Mouse (Mus musculus) neural tube, embryonic 12.5 days (tissue): Measurements from ENCODE around the gene Tenm4. TPM values are rescaled to one million over a fixed set of nuclear protein-coding genes. Genes with fewer than 3 reads are reported as not detected.
A peak's percentile ranks its signal among the peaks of the same experiment; 100 is the strongest.
"Not testable (repeated sequence)": the region's sequence is repeated elsewhere in the genome, so short reads cannot be mapped to it uniquely, and the experiment has no call there.

Experiments
- ATAC-seq: fragments of 200-750 bp; cut with Nextera tagmentation; 2 replicates; pipeline ENCODE4 v1.8.0; 2017; ENCODE audit warnings: low read depth, mild to moderate bottlenecking, moderate TSS enrichment, moderate library complexity; ENCODE audit not compliant: low FRiP score
- H3K27ac ChIP-seq: fragments of 300-500 bp; sonication (generic); 2 replicates; pipeline ENCODE4 v1.5.1; 2016
- H3K27me3 ChIP-seq: fragments of 300-500 bp; sonication (generic); replicated peaks from 2 replicates; pipeline ENCODE4 v1.6.1; 2016; ENCODE audit warnings: mild to moderate bottlenecking
- H3K36me3 ChIP-seq: fragments of 300-500 bp; sonication (generic); 2 replicates; pipeline ENCODE4 v1.6.1; 2016; ENCODE audit warnings: mild to moderate bottlenecking
- H3K4me1 ChIP-seq: fragments of 300-500 bp; sonication (generic); 2 replicates; pipeline ENCODE4 v1.6.1; 2016
- H3K4me2 ChIP-seq: fragments of 300-500 bp; sonication (generic); replicated peaks from 2 replicates; pipeline ENCODE4 v1.6.1; 2016; ENCODE audit warnings: mild to moderate bottlenecking
- H3K4me3 ChIP-seq: fragments of 300-500 bp; sonication (generic); 2 replicates; pipeline ENCODE4 v1.5.1; 2016
- H3K9ac ChIP-seq: fragments of 300-500 bp; sonication (generic); 2 replicates; pipeline ENCODE4 v1.6.1; 2016; ENCODE audit warnings: mild to moderate bottlenecking
- H3K9me3 ChIP-seq: fragments of 300-500 bp; sonication (generic); 2 replicates; pipeline ENCODE4 v1.6.1; 2016; ENCODE audit warnings: mild to moderate bottlenecking
- WGBS: fragments of 180-500 bp; shearing (Covaris S2); methylation state at CpG from one replicate; pipeline ENCODE4 v1.1.7; 2016; 5-methylcytosine and 5-hydroxymethylcytosine counted together
- polyA plus RNA-seq: library from polyadenylated mRNA; unstranded; fragments of >200 nt; fragmentation: Nextera tagmentation; extraction: Ambion mirVana; gene quantifications from 2 replicates; pipeline ENCODE4 v1.2.1, GENCODE M21; 2016

Tenm4 gene
- polyA plus RNA-seq, 1 experiment from 2014 or later, result 33.0 TPM

GRCm38 (mm10) chr7:96599081-96599480, 428.0 kb downstream of the Tenm4 start:
- no peak for ATAC-seq
- 82% methylated on average over 3 of the region's 3 CpGs for WGBS
- no peak overlapping the region for H3K9ac ChIP-seq
- H3K36me3 ChIP-seq, result no peaks in the 10 kb centered on the region
- no peaks in the 10 kb centered on the region for H3K27me3 ChIP-seq
- peaks cover 14% of the 10 kb centered on the region for H3K4me1 ChIP-seq
- no peak overlapping the region for H3K27ac ChIP-seq
- no peak overlapping the region for H3K4me2 ChIP-seq
- no peaks in the 10 kb centered on the region for H3K9me3 ChIP-seq
- no peak overlapping the region for H3K4me3 ChIP-seq

GRCm38 (mm10) chr7:96600381-96600941, 429.4 kb downstream of the Tenm4 start:
- H3K4me3 ChIP-seq, result no peak overlapping the region
- 49% methylated on average over 5 of the region's 5 CpGs for WGBS
- no peak overlapping the region for H3K9ac ChIP-seq

GRCm38 (mm10) chr7:96604091-96604745, 433.2 kb downstream of the Tenm4 start:
- no peak for ATAC-seq
- no peaks in the 10 kb centered on the region for H3K27me3 ChIP-seq
- H3K4me2 ChIP-seq, result no peak overlapping the region
- H3K9ac ChIP-seq, result no peak overlapping the region
- 54% methylated on average over 3 of the region's 3 CpGs for WGBS
- no peaks in the 10 kb centered on the region for H3K9me3 ChIP-seq
- no peaks in the 10 kb centered on the region for H3K36me3 ChIP-seq
- H3K4me1 ChIP-seq, result peaks cover 5% of the 10 kb centered on the region; the same call in 1 of the 2 replicates
- H3K4me3 ChIP-seq, result no peak overlapping the region
- no peak overlapping the region for H3K27ac ChIP-seq

More at GRCm38 (mm10) chr7:96600381-96600941, 429.4 kb downstream of the Tenm4 start:
- H3K36me3 ChIP-seq, result no peaks in the 10 kb centered on the region
- H3K4me1 ChIP-seq, result peaks cover 17% of the 10 kb centered on the region
- H3K4me2 ChIP-seq, result no peak overlapping the region
- no peak overlapping the region for H3K27ac ChIP-seq
- no peaks in the 10 kb centered on the region for H3K27me3 ChIP-seq
- no peaks in the 10 kb centered on the region for H3K9me3 ChIP-seq
- ATAC-seq, result no peak

GRCm38 (mm10) chr7:96605316-96605715, 434.3 kb downstream of the Tenm4 start:
- Histone ChIP-seq H3K4me2 (no peak overlapping the region), H3K27ac (no peak overlapping the region), H3K4me1 (peaks cover 13% of the 10 kb centered on the region; the same call in 1 of the 2 replicates), H3K27me3 (no peaks in the 10 kb centered on the region), H3K9ac (no peak overlapping the region), H3K4me3 (no peak overlapping the region), H3K9me3 (no peaks in the 10 kb centered on the region), H3K36me3 (no peaks in the 10 kb centered on the region)
- no peak for ATAC-seq
- WGBS, result 81% methylated on average over 2 of the region's 2 CpGs

- no peak overlapping the region for H3K27ac ChIP-seq
- 7% methylated on average over 10 of the region's 10 CpGs for WGBS
- H3K9me3 ChIP-seq, result no peaks in the 10 kb centered on the region
- no peak overlapping the region for H3K9ac ChIP-seq
- H3K4me2 ChIP-seq, result peak overlapping the region; percentile 38
- no peaks in the 10 kb centered on the region for H3K27me3 ChIP-seq
- H3K4me3 ChIP-seq, result no peak overlapping the region
- no peaks in the 10 kb centered on the region for H3K36me3 ChIP-seq
- peak; percentile 80 for ATAC-seq
- H3K4me1 ChIP-seq, result peaks cover 9% of the 10 kb centered on the region; the same call in 1 of the 2 replicates
Observed at GRCm38 (mm10) chr7:96609854-96610586, 439.0 kb downstream of the Tenm4 start.

GRCm38 (mm10) chr7:96617371-96617770, 446.3 kb downstream of the Tenm4 start:
- 81% methylated on average over 2 of the region's 2 CpGs for WGBS
- Histone ChIP-seq H3K4me1 (no peaks in the 10 kb centered on the region), H3K4me3 (no peak overlapping the region), H3K9ac (no peak overlapping the region), H3K36me3 (no peaks in the 10 kb centered on the region), H3K27ac (no peak overlapping the region), H3K9me3 (no peaks in the 10 kb centered on the region), H3K4me2 (no peak overlapping the region), H3K27me3 (no peaks in the 10 kb centered on the region)
- ATAC-seq, result no peak

GRCm38 (mm10) chr7:96619930-96620472, 449.0 kb downstream of the Tenm4 start:
- no peak overlapping the region for H3K4me2 ChIP-seq
- no peaks in the 10 kb centered on the region for H3K4me1 ChIP-seq
- H3K4me3 ChIP-seq, result no peak overlapping the region
- H3K27ac ChIP-seq, result no peak overlapping the region
- WGBS, result 67% methylated on average over 4 of the region's 4 CpGs
- H3K9ac ChIP-seq, result no peak overlapping the region
- no peaks in the 10 kb centered on the region for H3K36me3 ChIP-seq
- H3K27me3 ChIP-seq, result no peaks in the 10 kb centered on the region
- no peak for ATAC-seq
- H3K9me3 ChIP-seq, result no peaks in the 10 kb centered on the region

- ATAC-seq, result no peak
- 81% methylated on average over 3 of the region's 3 CpGs for WGBS
Observed at GRCm38 (mm10) chr7:96626338-96626737, 455.3 kb downstream of the Tenm4 start.

GRCm38 (mm10) chr7:96630551-96630950, 459.5 kb downstream of the Tenm4 start:
- WGBS, result 93% methylated on average over 9 of the region's 9 CpGs
- H3K9me3 ChIP-seq, H3K4me2 ChIP-seq, H3K36me3 ChIP-seq, H3K27ac ChIP-seq, H3K9ac ChIP-seq, H3K4me1 ChIP-seq, H3K27me3 ChIP-seq, ATAC-seq, H3K4me3 ChIP-seq: not testable (repeated sequence)

More at GRCm38 (mm10) chr7:96626338-96626737, 455.3 kb downstream of the Tenm4 start:
- no peak overlapping the region for H3K4me3 ChIP-seq
- H3K36me3 ChIP-seq, result no peaks in the 10 kb centered on the region
- no peak overlapping the region for H3K4me2 ChIP-seq
- no peak overlapping the region for H3K9ac ChIP-seq
- H3K27me3 ChIP-seq, result no peaks in the 10 kb centered on the region
- H3K9me3 ChIP-seq, result no peaks in the 10 kb centered on the region
- H3K27ac ChIP-seq, result no peak overlapping the region
- H3K4me1 ChIP-seq, result no peaks in the 10 kb centered on the region

- H3K36me3 ChIP-seq, result no peaks in the 10 kb centered on the region
- no peaks in the 10 kb centered on the region for H3K9me3 ChIP-seq
- no peak for ATAC-seq
- 84% methylated on average over 1 of the region's 1 CpGs for WGBS
- no peak overlapping the region for H3K4me3 ChIP-seq
- no peak overlapping the region for H3K4me2 ChIP-seq
- no peaks in the 10 kb centered on the region for H3K27me3 ChIP-seq
- H3K9ac ChIP-seq, result no peak overlapping the region
- peaks cover 5% of the 10 kb centered on the region; the same call in 1 of the 2 replicates for H3K4me1 ChIP-seq
- H3K27ac ChIP-seq, result no peak overlapping the region
Observed at GRCm38 (mm10) chr7:96633008-96633407, 462.0 kb downstream of the Tenm4 start.

GRCm38 (mm10) chr7:96635830-96636440, 464.9 kb downstream of the Tenm4 start:
- Histone ChIP-seq H3K4me2 (no peak overlapping the region), H3K27me3 (no peaks in the 10 kb centered on the region), H3K9ac (no peak overlapping the region), H3K9me3 (no peaks in the 10 kb centered on the region), H3K4me3 (no peak overlapping the region), H3K4me1 (peaks cover 5% of the 10 kb centered on the region; the same call in 1 of the 2 replicates), H3K36me3 (no peaks in the 10 kb centered on the region), H3K27ac (no peak overlapping the region)
- ATAC-seq, result no peak
- 46% methylated on average over 7 of the region's 7 CpGs for WGBS
